Comparison of ENCODE assay signal across 1 mouse cellular context in the genomic region with DNA sequence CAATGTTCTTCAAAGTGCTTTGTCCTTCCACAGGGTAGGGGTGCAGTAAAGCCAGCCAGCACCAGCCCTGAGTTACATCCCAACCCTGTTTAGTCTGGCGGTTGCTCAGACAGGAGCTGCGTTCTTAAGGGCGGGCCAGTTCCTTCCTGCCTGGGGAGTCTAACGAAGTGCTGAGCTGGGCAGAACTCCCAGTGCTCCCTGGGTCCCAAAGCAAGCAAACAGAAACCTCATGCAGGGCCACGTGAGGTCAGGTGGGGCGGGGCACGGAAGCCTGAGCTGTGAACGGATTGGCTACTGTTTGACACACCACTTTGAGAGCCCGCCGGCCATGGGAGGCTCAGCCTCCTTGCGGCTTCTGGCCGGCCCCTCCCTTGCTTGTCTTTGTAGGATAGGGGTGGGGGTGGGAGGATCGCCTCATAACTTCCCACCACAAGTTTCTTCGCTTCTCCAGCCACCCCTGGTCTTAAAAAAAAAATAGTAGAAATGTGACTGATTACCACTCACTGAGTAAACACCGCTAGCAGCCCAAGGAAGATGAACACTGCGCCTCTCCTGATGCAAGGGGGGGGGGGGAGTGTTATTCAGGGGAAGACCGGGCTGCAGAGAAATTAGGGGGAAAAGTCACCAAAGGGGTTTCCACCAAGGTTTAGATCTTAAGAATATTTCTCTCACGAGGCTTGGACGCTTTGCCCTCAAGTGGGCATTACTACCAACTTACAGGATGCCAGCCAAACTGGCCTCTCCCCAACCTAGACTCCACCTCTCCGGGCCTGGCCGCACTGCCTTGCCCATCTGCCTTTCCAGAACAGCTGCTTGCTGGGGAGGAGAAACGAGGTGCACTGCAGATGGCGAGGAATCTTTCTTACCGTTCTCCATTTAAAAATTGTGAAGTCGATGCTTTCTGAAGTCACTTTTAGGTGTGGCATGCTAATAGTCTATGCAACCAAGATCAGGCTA.
TF ChIP-seq lines count a peak whose summit lies in the region.

No protein-coding gene starts in this region.

TF ChIP-seq in CH12.LX, 34 proteins besides CTCF, POLR2A, EP300 and RAD21 (continued from another document):
- TF ChIP-seq MAFK (IDR thresholded peaks at IDR 0.05; ENCODE audit: insufficient replicate concordance, low read length) = peak; percentile 90
- TF ChIP-seq BHLHE40 (IDR thresholded peaks at IDR 0.05; ENCODE audit: low read depth, low read length) = peak; percentile 87
- peak; percentile 57 for TF ChIP-seq ZMIZ1 (IDR thresholded peaks at IDR 0.05; ENCODE audit: low read depth, low read length)
- TF ChIP-seq CHD2 (IDR thresholded peaks at IDR 0.05; ENCODE audit: low read length) = no peak
